In genomic region chr8:93974602-93975186, GRCm38 (mm10) we compare ENCODE assay signal across 12 mouse cellular contexts. TPM values are rescaled to one million over a fixed set of nuclear protein-coding genes. Genes with fewer than 3 reads are reported as not detected.
DNase-seq lines count a peak whose midpoint lies in the region; ATAC-seq lines count a peak whose summit lies in the region.
"Had no signal": no experiment of that assay in that cellular context is flagged by ENCODE, and none has a peak within 500 bp of the region (broad histone marks: within the 10 kb centered on the region; RNA-seq: fewer than 3 reads in every experiment).

No protein-coding gene starts in this region.

- ATAC-seq in intestine, embryonic 15.5 days, result peak; percentile 78
- ATAC-seq in liver, embryonic 12.5 days, result peak; percentile 51
- no peak for ATAC-seq in erythroblast, adult 5-6 weeks (replicated peaks; ENCODE audit: low FRiP score, poor library complexity, severe bottlenecking)
- ATAC-seq: hindbrain, embryonic 16.5 days had no signal

- no peak overlapping the region for H3K9ac ChIP-seq in intestine, embryonic 15.5 days
- H3K9ac ChIP-seq in liver, embryonic 12.5 days, result no peak overlapping the region
- H3K9ac ChIP-seq: midbrain, embryonic 12.5 days had no signal

- peak; percentile 72 for DNase-seq in heart, adult 11 months
- no peak for DNase-seq in heart, postnatal 10 days
- peak; percentile 37 for DNase-seq in lung, postnatal 10 days
- no peak for DNase-seq in embryo, embryonic 10 days (ENCODE audit: low spot score)
- no peak for DNase-seq in right cerebral cortex, adult 2 months (ENCODE audit: low spot score in 2 of 2)
- DNase-seq: adrenal gland, adult 8-10 months; layer of hippocampus, adult 9-11 months had no signal

- peaks cover 53% of the 10 kb centered on the region for H3K36me3 ChIP-seq in intestine, embryonic 15.5 days
- peaks cover 98% of the 10 kb centered on the region for H3K36me3 ChIP-seq in liver, embryonic 12.5 days

- intact Hi-C loops in heart, postnatal 10 days (cut with DNase I), result no loop called here

- peak overlapping the region; percentile 58 for H3K27ac ChIP-seq in intestine, embryonic 15.5 days
- peak overlapping the region; percentile 71 for H3K27ac ChIP-seq in liver, embryonic 12.5 days
- H3K27ac ChIP-seq: midbrain, embryonic 12.5 days had no signal

- no peak overlapping the region for H3K4me3 ChIP-seq in intestine, embryonic 15.5 days (replicated peaks)
- no peak overlapping the region for H3K4me3 ChIP-seq in liver, embryonic 12.5 days
- H3K4me3 ChIP-seq: midbrain, embryonic 12.5 days had no signal

- WGBS in intestine, embryonic 15.5 days, result 66% methylated on average over 11 of the region's 11 CpGs
- WGBS in liver, embryonic 12.5 days (ENCODE audit: insufficient replicate concordance), result 84% methylated on average over 11 of the region's 11 CpGs

- no peaks in the 10 kb centered on the region for H3K27me3 ChIP-seq in intestine, embryonic 15.5 days (replicated peaks)
- no peaks in the 10 kb centered on the region for H3K27me3 ChIP-seq in liver, embryonic 12.5 days (replicated peaks)
- H3K27me3 ChIP-seq: midbrain, embryonic 12.5 days had no signal

- H3K4me1 ChIP-seq in intestine, embryonic 15.5 days (replicated peaks), result no peaks in the 10 kb centered on the region
- no peaks in the 10 kb centered on the region for H3K4me1 ChIP-seq in liver, embryonic 12.5 days
- H3K4me1 ChIP-seq: midbrain, embryonic 12.5 days had no signal

- H3K4me2 ChIP-seq in intestine, embryonic 15.5 days (replicated peaks), result no peak overlapping the region
- no peak overlapping the region for H3K4me2 ChIP-seq in liver, embryonic 12.5 days
- H3K4me2 ChIP-seq: midbrain, embryonic 12.5 days had no signal

- H3K9me3 ChIP-seq in intestine, embryonic 15.5 days, result no peaks in the 10 kb centered on the region
- no peaks in the 10 kb centered on the region for H3K9me3 ChIP-seq in liver, embryonic 12.5 days (replicated peaks)
- H3K9me3 ChIP-seq: midbrain, embryonic 12.5 days had no signal

RNA-seq across cellular contexts. Expression of gene Amfr, which starts 37.9 kb away (rescaled TPM):
- 100 to 1,000 TPM; 125 to 126 TPM for total RNA-seq in heart, postnatal 10 days (2021)
- 47.5 and 51.7 TPM in 2 replicates for polyA plus RNA-seq in intestine, embryonic 15.5 days (2015; fragmentation: Nextera tagmentation; extraction: Ambion mirVana)
- 78.1 and 79.9 TPM in 2 replicates for polyA plus RNA-seq in liver, embryonic 12.5 days (2016; fragmentation: Nextera tagmentation; extraction: Ambion mirVana)
- total RNA-seq in erythroblast, adult 5-6 weeks (2015; ENCODE audit: low replicate concordance), result 14.2 and 30.7 TPM in 2 replicates
- 46.3 and 50.1 TPM in 2 replicates for total RNA-seq in erythroblast, adult 5-6 weeks (2017; ENCODE audit: low replicate concordance)

Comparison
In these comparisons a context has a peak if more than half of its experiments do, and no peak if none do; other contexts are left out.
1. DNase-seq: peak in heart, adult 11 months (single experiment) and lung, postnatal 10 days (single experiment); none in heart, postnatal 10 days (0 of 2), embryo, embryonic 10 days (single experiment) and right cerebral cortex, adult 2 months (0 of 2).